Mouse (Mus musculus): ENCODE measurements around the gene Hist1h1a. TPM values are rescaled to one million over a fixed set of nuclear protein-coding genes. Genes with fewer than 3 reads are reported as not detected.

Hist1h1a gene
- polyA plus RNA-seq, 1 experiment from 2014 or later = 0.79 TPM

DNA sequence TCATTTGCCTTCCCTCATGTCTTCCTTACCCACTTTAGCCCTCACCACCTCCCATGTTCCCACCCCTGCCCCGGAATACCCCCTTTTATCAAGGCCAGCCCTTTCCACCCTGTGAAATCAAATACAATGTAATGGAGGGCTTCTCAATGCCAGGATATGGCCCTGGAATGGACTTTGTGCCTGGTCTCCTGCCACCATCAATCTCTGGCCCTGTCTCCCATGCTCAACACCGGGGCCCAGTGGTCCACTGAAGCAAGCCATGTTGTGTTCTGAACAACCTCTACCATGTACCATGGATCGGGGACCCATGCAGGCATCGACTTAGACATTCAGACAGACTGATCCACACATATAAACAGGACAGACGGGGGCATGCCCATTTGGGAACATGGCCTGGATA, 33.8 kb upstream of the Hist1h1a start:
- no peaks in the 10 kb centered on the region for H3K9me3 ChIP-seq (replicated peaks; ENCODE audit: control insufficient read depth, low read length)
- WGBS = 93% methylated on average over 5 of the region's 5 CpGs

DNA sequence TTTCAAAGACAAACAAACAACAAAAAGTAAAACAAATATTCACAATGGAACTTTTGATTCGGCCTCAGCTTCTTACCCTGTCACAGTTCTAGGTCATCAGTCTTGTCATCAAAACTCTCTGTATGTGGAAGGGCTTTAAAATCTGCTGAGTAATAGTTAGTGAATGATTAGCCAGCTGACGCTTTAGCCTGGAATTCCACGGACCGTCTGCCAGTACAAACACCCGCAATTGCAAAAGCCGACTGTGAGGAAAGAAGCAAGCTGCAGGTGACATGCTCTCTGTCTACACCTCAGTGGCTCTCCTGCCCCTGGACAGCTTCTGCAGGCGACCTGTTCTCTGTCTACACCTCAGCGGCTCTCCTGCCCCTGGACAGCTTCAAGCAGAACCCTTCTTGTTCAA, 33.0 kb upstream of the Hist1h1a start:
- Histone ChIP-seq H3K27ac (ENCODE audit: low read length) (no peak overlapping the region), H3K4me3 (ENCODE audit: low read length) (no peak overlapping the region), H3K36me3 (ENCODE audit: control insufficient read depth, insufficient read depth) (no peaks in the 10 kb centered on the region), H3K9me3 (replicated peaks; ENCODE audit: control insufficient read depth, low read length) (no peaks in the 10 kb centered on the region), H3K4me1 (ENCODE audit: control insufficient read depth, insufficient read depth, low read length) (no peaks in the 10 kb centered on the region), H3K9ac (ENCODE audit: low read length) (no peak overlapping the region), H3K27me3 (ENCODE audit: control insufficient read depth, insufficient read depth, low read length) (no peaks in the 10 kb centered on the region), H3K4me2 (ENCODE audit: low read depth, low read length) (no peak overlapping the region; the same call in 1 of the 2 replicates)
- 16% methylated on average over 8 of the region's 8 CpGs for WGBS
- no peak for ATAC-seq (replicated peaks; ENCODE audit: extremely low read depth, insufficient read depth, low FRiP score)

More for the DNA sequence above, 33.8 kb upstream of the Hist1h1a start:
- Histone ChIP-seq H3K27me3 (ENCODE audit: control insufficient read depth, insufficient read depth, low read length) (no peaks in the 10 kb centered on the region), H3K4me3 (ENCODE audit: low read length) (no peak overlapping the region), H3K36me3 (ENCODE audit: control insufficient read depth, insufficient read depth) (no peaks in the 10 kb centered on the region), H3K4me1 (ENCODE audit: control insufficient read depth, insufficient read depth, low read length) (no peaks in the 10 kb centered on the region; the same call in 1 of the 2 replicates), H3K27ac (ENCODE audit: low read length) (no peak overlapping the region), H3K9ac (ENCODE audit: low read length) (no peak overlapping the region), H3K4me2 (ENCODE audit: low read depth, low read length) (no peak overlapping the region)
- no peak for ATAC-seq (replicated peaks; ENCODE audit: extremely low read depth, insufficient read depth, low FRiP score)

DNA sequence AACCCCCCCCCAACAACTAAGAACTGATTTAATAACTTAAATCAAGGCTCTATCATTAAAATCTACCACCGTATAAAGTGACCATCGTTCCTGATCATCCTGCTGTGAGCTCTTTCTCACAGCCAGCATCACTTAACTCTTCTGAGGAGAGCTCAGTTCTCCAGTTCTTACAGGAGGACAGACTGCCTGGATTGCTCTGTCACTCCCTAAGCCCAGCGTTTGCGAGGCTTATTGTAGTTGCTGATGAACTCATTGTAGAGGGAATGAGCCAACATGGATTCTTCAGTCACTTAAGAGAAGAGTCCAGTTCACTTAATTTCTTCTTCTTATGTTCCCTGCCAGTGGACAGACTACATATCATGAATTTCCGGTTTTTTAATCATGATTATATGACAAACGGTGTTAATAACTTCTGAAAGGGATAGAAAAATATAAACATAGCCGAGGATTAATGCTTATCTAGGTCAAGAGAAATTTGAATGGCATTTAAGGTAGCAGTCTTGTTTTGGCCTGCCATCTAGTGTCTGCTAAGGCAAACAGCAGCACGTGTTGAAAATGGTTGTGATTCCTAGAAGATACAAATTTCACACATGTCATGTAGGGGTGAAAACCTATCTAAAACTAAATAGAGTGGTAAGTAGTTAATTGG, 31.2 kb upstream of the Hist1h1a start:
- H3K36me3 ChIP-seq (ENCODE audit: control insufficient read depth, insufficient read depth) = no peaks in the 10 kb centered on the region
- H3K4me1 ChIP-seq (ENCODE audit: control insufficient read depth, insufficient read depth, low read length) = no peaks in the 10 kb centered on the region
- H3K4me3 ChIP-seq (ENCODE audit: low read length) = no peak overlapping the region
- no peaks in the 10 kb centered on the region for H3K27me3 ChIP-seq (ENCODE audit: control insufficient read depth, insufficient read depth, low read length)
- ATAC-seq (replicated peaks; ENCODE audit: extremely low read depth, insufficient read depth, low FRiP score) = no peak
- 22% methylated on average over 8 of the region's 8 CpGs for WGBS
- H3K9ac ChIP-seq (ENCODE audit: low read length) = no peak overlapping the region
- H3K9me3 ChIP-seq (replicated peaks; ENCODE audit: control insufficient read depth, low read length) = no peaks in the 10 kb centered on the region
- H3K27ac ChIP-seq (ENCODE audit: low read length) = no peak overlapping the region
- no peak overlapping the region for H3K4me2 ChIP-seq (ENCODE audit: low read depth, low read length)

DNA sequence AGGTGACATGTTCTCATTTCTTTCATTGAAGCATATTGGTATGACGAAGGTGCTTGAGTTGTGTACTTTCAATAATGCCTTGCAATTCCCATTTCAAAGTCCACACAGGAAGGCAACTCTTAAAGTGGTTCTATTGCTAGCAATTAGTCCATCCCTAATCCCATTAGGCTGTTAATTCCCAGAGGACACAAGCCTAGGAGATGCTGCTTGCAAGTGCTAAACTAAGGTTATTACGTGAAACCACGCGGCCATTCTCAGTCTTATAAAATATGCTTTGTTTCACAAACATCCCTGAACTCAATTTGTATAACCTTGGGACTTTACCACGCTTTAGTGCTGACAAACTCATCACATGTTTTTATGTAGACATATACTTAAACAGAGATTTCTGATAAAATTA, 26.4 kb upstream of the Hist1h1a start:
- no peak overlapping the region for H3K27ac ChIP-seq (ENCODE audit: low read length)
- no peak overlapping the region for H3K4me3 ChIP-seq (ENCODE audit: low read length)
- H3K27me3 ChIP-seq (ENCODE audit: control insufficient read depth, insufficient read depth, low read length) = no peaks in the 10 kb centered on the region
- peaks cover 15% of the 10 kb centered on the region for H3K4me1 ChIP-seq (ENCODE audit: control insufficient read depth, insufficient read depth, low read length)
- no peaks in the 10 kb centered on the region for H3K36me3 ChIP-seq (ENCODE audit: control insufficient read depth, insufficient read depth)
- no peak overlapping the region for H3K9ac ChIP-seq (ENCODE audit: low read length)
- no peak overlapping the region for H3K4me2 ChIP-seq (ENCODE audit: low read depth, low read length)
- 90% methylated on average over 5 of the region's 5 CpGs for WGBS
- no peak for ATAC-seq (replicated peaks; ENCODE audit: extremely low read depth, insufficient read depth, low FRiP score)
- no peaks in the 10 kb centered on the region for H3K9me3 ChIP-seq (replicated peaks; ENCODE audit: control insufficient read depth, low read length)

DNA sequence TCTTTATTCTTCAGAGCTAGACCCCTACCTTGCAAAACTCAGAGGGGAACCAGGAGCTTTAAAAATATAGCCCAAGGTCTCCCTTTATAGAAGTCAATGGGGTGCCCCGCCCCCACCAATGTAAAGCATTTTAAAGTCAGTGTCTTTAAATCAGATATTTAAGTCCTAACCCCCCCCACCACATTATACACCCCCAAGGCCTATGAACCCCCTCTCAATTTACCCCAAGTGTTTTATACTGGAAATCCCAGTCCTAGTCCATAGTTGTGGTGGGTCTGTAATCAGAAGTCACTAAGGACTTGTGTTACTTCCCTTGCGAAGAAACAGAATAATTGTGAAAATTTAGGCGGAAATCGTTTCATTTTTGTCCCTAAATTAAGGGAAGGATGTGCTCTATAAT, 25.4 kb upstream of the Hist1h1a start:
- no peaks in the 10 kb centered on the region for H3K9me3 ChIP-seq (replicated peaks; ENCODE audit: control insufficient read depth, low read length)
- H3K4me1 ChIP-seq (ENCODE audit: control insufficient read depth, insufficient read depth, low read length) = peaks cover 16% of the 10 kb centered on the region
- peak overlapping the region; percentile 68 for H3K9ac ChIP-seq (ENCODE audit: low read length)
- H3K4me2 ChIP-seq (ENCODE audit: low read depth, low read length) = peak overlapping the region; percentile 95
- no peaks in the 10 kb centered on the region for H3K36me3 ChIP-seq (ENCODE audit: control insufficient read depth, insufficient read depth)
- 26% methylated on average over 4 of the region's 4 CpGs for WGBS
- peak overlapping the region; percentile 99 for H3K27ac ChIP-seq (ENCODE audit: low read length)
- ATAC-seq (replicated peaks; ENCODE audit: extremely low read depth, insufficient read depth, low FRiP score) = no peak
- peak overlapping the region; percentile 74 for H3K4me3 ChIP-seq (ENCODE audit: low read length)
- H3K27me3 ChIP-seq (ENCODE audit: control insufficient read depth, insufficient read depth, low read length) = no peaks in the 10 kb centered on the region

DNA sequence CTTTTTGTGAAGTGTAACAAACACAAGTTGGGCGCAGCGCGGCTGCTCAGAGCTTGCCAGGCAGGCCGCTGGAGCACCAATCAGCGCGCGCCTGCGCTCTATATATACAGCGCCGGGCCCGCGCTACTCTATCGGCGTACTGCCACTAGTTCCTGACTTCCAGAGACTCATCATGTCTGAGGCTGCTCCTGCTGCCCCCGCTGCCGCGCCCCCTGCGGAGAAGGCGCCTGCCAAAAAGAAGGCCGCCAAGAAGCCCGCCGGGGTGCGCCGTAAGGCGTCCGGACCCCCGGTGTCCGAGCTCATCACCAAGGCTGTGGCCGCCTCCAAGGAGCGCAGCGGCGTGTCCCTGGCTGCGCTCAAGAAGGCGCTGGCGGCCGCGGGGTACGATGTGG, 24.8 kb upstream of the Hist1h1a start, which contains the start of gene Hist1h1c:
Hist1h1c (plus strand) TSS at position 132 of the 392 bp plus-strand sequence.
- H3K27me3 ChIP-seq (ENCODE audit: control insufficient read depth, insufficient read depth, low read length) = no peaks in the 10 kb centered on the region
- peak within 1 kb of the TSS; percentile 95 for H3K4me2 ChIP-seq (ENCODE audit: low read depth, low read length)
- peak within 1 kb of the TSS; percentile 92 for H3K9ac ChIP-seq (ENCODE audit: low read length)
- peaks cover 16% of the 10 kb centered on the region for H3K4me1 ChIP-seq (ENCODE audit: control insufficient read depth, insufficient read depth, low read length)
- no peaks in the 10 kb centered on the region for H3K36me3 ChIP-seq (ENCODE audit: control insufficient read depth, insufficient read depth)
- peak within 1 kb of the TSS; percentile 99 for H3K27ac ChIP-seq (ENCODE audit: low read length)
- no peaks in the 10 kb centered on the region for H3K9me3 ChIP-seq (replicated peaks; ENCODE audit: control insufficient read depth, low read length)
- ATAC-seq (replicated peaks; ENCODE audit: extremely low read depth, insufficient read depth, low FRiP score) = peak; percentile 87
- peak within 1 kb of the TSS; percentile 74 for H3K4me3 ChIP-seq (ENCODE audit: low read length)
- WGBS = under 1% methylated on average over 29 of the region's 38 CpGs

DNA sequence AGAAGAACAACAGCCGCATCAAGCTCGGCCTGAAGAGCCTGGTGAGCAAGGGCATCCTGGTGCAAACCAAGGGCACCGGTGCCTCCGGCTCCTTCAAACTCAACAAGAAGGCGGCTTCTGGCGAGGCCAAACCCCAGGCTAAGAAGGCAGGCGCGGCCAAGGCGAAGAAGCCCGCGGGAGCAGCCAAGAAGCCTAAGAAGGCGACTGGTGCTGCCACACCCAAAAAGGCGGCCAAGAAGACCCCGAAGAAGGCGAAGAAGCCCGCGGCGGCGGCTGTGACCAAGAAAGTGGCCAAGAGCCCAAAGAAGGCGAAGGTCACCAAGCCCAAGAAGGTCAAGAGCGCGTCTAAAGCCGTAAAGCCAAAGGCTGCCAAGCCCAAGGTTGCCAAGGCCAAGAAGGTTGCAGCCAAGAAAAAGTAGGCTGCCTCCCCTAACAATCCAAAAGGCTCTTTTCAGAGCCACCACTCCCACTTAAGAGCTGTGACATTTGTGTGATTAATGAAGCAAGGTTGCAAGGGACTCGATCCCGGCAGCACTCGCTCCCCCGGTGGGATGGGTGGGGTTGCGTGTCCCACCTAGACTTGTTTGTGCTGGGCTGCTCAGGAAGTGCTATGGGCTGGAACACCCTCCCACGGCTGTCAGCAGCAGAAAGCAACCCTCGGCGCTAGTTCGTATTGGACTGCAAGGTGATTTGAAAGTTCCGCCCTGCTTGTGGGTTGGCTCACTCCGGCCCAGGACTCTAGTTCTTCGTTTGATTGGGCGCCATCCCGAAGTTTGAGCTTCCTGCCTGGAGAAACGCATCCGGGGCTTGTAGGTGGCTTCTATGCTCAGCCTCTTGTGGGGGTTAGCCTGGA, 24.2 kb upstream of the Hist1h1a start:
- peak; percentile 90 for ATAC-seq (replicated peaks; ENCODE audit: extremely low read depth, insufficient read depth, low FRiP score)
- peaks cover 18% of the 10 kb centered on the region for H3K4me1 ChIP-seq (ENCODE audit: control insufficient read depth, insufficient read depth, low read length)
- H3K9me3 ChIP-seq (replicated peaks; ENCODE audit: control insufficient read depth, low read length) = no peaks in the 10 kb centered on the region
- H3K4me3 ChIP-seq (ENCODE audit: low read length) = peak overlapping the region; percentile 74
- peak overlapping the region; percentile 92 for H3K9ac ChIP-seq (ENCODE audit: low read length)
- H3K27ac ChIP-seq (ENCODE audit: low read length) = peak overlapping the region; percentile 99
- H3K4me2 ChIP-seq (ENCODE audit: low read depth, low read length) = peak overlapping the region; percentile 95
- no peaks in the 10 kb centered on the region for H3K36me3 ChIP-seq (ENCODE audit: control insufficient read depth, insufficient read depth)
- 0% methylated on average over 39 of the region's 39 CpGs for WGBS
- no peaks in the 10 kb centered on the region for H3K27me3 ChIP-seq (ENCODE audit: control insufficient read depth, insufficient read depth, low read length)

DNA sequence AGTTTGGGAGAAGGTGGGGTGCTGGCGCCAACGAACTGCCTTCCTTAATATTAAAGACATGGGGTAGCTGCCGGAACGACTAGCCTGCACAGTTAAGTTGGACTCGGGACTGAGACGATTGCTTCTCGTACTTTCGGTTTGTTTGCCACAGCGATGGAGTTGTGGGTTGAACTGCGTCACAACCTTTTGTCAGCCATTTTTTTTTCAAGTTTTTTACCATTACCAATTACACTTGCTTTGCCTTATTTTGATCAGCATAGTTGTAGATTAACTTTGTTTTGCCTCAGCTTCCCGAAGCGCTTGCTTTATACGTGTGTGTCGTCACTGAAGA, 23.6 kb upstream of the Hist1h1a start:
- Histone ChIP-seq H3K27me3 (ENCODE audit: control insufficient read depth, insufficient read depth, low read length) (no peaks in the 10 kb centered on the region), H3K4me1 (ENCODE audit: control insufficient read depth, insufficient read depth, low read length) (peaks cover 18% of the 10 kb centered on the region), H3K36me3 (ENCODE audit: control insufficient read depth, insufficient read depth) (no peaks in the 10 kb centered on the region), H3K9ac (ENCODE audit: low read length) (peak overlapping the region; percentile 92), H3K9me3 (replicated peaks; ENCODE audit: control insufficient read depth, low read length) (no peaks in the 10 kb centered on the region), H3K27ac (ENCODE audit: low read length) (peak overlapping the region; percentile 99), H3K4me2 (ENCODE audit: low read depth, low read length) (peak overlapping the region; percentile 95), H3K4me3 (ENCODE audit: low read length) (peak overlapping the region; percentile 74)
- WGBS = 2% methylated on average over 14 of the region's 14 CpGs
- ATAC-seq (replicated peaks; ENCODE audit: extremely low read depth, insufficient read depth, low FRiP score) = peak; percentile 4; the same call in 1 of the 2 replicates

DNA sequence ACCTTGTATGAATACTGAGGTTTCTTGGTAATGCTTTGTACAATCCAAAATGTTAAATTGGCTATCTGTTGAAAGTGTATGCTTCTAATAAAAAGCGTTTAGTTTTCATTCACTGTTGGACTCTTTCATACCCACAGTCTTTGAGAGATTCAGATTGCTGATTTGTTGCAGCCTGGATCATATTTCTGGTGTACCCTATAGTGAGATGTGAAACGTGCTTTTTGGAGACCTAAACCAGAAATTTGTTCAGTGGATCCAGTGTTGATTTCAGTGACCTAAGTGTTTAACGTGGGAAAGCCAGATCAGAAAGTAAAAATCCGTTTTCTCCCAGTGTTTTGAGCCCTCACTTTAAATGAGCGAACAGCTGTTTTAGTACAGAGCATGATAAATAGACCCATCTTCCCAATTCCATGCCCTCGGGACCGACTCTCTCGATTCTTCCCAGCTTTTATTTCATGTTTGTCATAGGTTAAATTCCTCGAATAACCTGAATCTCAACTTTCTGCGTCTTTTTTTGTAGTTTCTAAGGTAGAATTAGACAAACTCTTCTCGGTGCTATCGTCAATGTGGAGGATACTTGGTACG, 23.1 kb upstream of the Hist1h1a start:
- H3K9ac ChIP-seq (ENCODE audit: low read length) = peak overlapping the region; percentile 92
- H3K4me3 ChIP-seq (ENCODE audit: low read length) = peak overlapping the region; percentile 74
- 28% methylated on average over 13 of the region's 13 CpGs for WGBS
- ATAC-seq (replicated peaks; ENCODE audit: extremely low read depth, insufficient read depth, low FRiP score) = no peak
- H3K4me1 ChIP-seq (ENCODE audit: control insufficient read depth, insufficient read depth, low read length) = peaks cover 18% of the 10 kb centered on the region
- H3K27ac ChIP-seq (ENCODE audit: low read length) = peak overlapping the region; percentile 99
- H3K4me2 ChIP-seq (ENCODE audit: low read depth, low read length) = peak overlapping the region; percentile 95
- H3K9me3 ChIP-seq (replicated peaks; ENCODE audit: control insufficient read depth, low read length) = no peaks in the 10 kb centered on the region
- no peaks in the 10 kb centered on the region for H3K27me3 ChIP-seq (ENCODE audit: control insufficient read depth, insufficient read depth, low read length)
- no peaks in the 10 kb centered on the region for H3K36me3 ChIP-seq (ENCODE audit: control insufficient read depth, insufficient read depth)

Measured in heart, embryonic 16.5 days (tissue).